Mouse (Mus musculus): ENCODE measurements around the gene Usp25.

Gene Usp25

GRCm38 (mm10) chr16:77150884-77151283 lies 137.4 kb downstream of the Usp25 start:
- no peak for DNase-seq

- no peak for DNase-seq
Measured at GRCm38 (mm10) chr16:77152288-77152687, 138.8 kb downstream of the Usp25 start.

GRCm38 (mm10) chr16:77153216-77153715 lies 139.8 kb downstream of the Usp25 start:
- no peak for DNase-seq

GRCm38 (mm10) chr16:77153815-77154214 lies 140.3 kb downstream of the Usp25 start:
- DNase-seq = no peak

- no peak for DNase-seq
Measured at GRCm38 (mm10) chr16:77154831-77155230, 141.3 kb downstream of the Usp25 start.

Measured in kidney, adult 11 months (tissue).